Mouse (Mus musculus) embryo, embryonic 10 days (tissue): ENCODE results near the gene Gm7030.
A peak's percentile ranks its signal among the peaks of the same experiment; 100 is the strongest.
"Not testable (repeated sequence)": the region's sequence is repeated elsewhere in the genome, so short reads cannot be mapped to it uniquely, and the experiment has no call there.

Experiments
- DNase-seq: peaks from one replicate; pipeline ENCODE4 v3.0.0-alpha.2; 2015; ENCODE audit warnings: low spot score

The Gm7030 gene

GRCm38 (mm10) chr17:36128968-36129817 lies at the start of gene Gm7030:
Gm7030 (minus strand) TSS chr17:36129425.
- DNase-seq, result not testable (repeated sequence)

- DNase-seq, result peak; percentile 53
Observed at GRCm38 (mm10) chr17:36178938-36179337, 49.7 kb upstream of the Gm7030 start.

GRCm38 (mm10) chr17:36176132-36176531 lies 46.9 kb upstream of the Gm7030 start:
- not testable (repeated sequence) for DNase-seq

GRCm38 (mm10) chr17:36170287-36170814 lies 41.1 kb upstream of the Gm7030 start:
- DNase-seq, result no peak

GRCm38 (mm10) chr17:36169753-36170152 lies 40.5 kb upstream of the Gm7030 start:
- no peak for DNase-seq

GRCm38 (mm10) chr17:36169094-36169493 lies 39.9 kb upstream of the Gm7030 start:
- not testable (repeated sequence) for DNase-seq

- DNase-seq, result no peak
Observed at GRCm38 (mm10) chr17:36168039-36168652, 38.9 kb upstream of the Gm7030 start, which contains the start of gene Gm8909. Gm8909 (minus strand) TSS chr17:36168537.

GRCm38 (mm10) chr17:36167306-36168038 lies 38.2 kb upstream of the Gm7030 start:
- DNase-seq, result no peak

GRCm38 (mm10) chr17:36166901-36167300 lies 37.7 kb upstream of the Gm7030 start:
- not testable (repeated sequence) for DNase-seq

- DNase-seq, result peak; percentile 41
Observed at GRCm38 (mm10) chr17:36161129-36162051, 32.2 kb upstream of the Gm7030 start.

- not testable (repeated sequence) for DNase-seq
Observed at GRCm38 (mm10) chr17:36158264-36158663, 29.0 kb upstream of the Gm7030 start.

- peak; percentile 59 for DNase-seq
Observed at GRCm38 (mm10) chr17:36157782-36158181, 28.6 kb upstream of the Gm7030 start.

GRCm38 (mm10) chr17:36154271-36155149 lies 25.3 kb upstream of the Gm7030 start:
- no peak for DNase-seq

- not testable (repeated sequence) for DNase-seq
Observed at GRCm38 (mm10) chr17:36151200-36151599, 22.0 kb upstream of the Gm7030 start.

GRCm38 (mm10) chr17:36148468-36148867 lies 19.2 kb upstream of the Gm7030 start:
- DNase-seq, result not testable (repeated sequence)

- not testable (repeated sequence) for DNase-seq
Observed at GRCm38 (mm10) chr17:36146937-36147336, 17.7 kb upstream of the Gm7030 start.

- DNase-seq, result not testable (repeated sequence)
Observed at GRCm38 (mm10) chr17:36145861-36146156, 16.6 kb upstream of the Gm7030 start.

GRCm38 (mm10) chr17:36145111-36145860 lies 16.1 kb upstream of the Gm7030 start:
- DNase-seq, result peak; percentile 49

- not testable (repeated sequence) for DNase-seq
Observed at GRCm38 (mm10) chr17:36136299-36136848, 7.1 kb upstream of the Gm7030 start.
